Comparison of ENCODE assay signal across 8 mouse cellular contexts in genomic region chr11:105457041-105457440, GRCm38 (mm10). TPM values are rescaled to one million over a fixed set of nuclear protein-coding genes. Genes with fewer than 3 reads are reported as not detected.
DNase-seq lines count a peak whose midpoint lies in the region; ATAC-seq and TF ChIP-seq lines count a peak whose summit lies in the region.

No protein-coding gene starts in this region.

- no peaks in the 10 kb centered on the region for H3K36me3 ChIP-seq in stomach, embryonic 14.5 days (ENCODE audit: control insufficient read depth, insufficient read depth, low read length)
- no peaks in the 10 kb centered on the region for H3K36me3 ChIP-seq in stomach, postnatal 0 days (ENCODE audit: control insufficient read depth, insufficient read depth, low read length)
- no peaks in the 10 kb centered on the region for H3K36me3 ChIP-seq in limb, embryonic 15.5 days

- peaks cover 3% of the 10 kb centered on the region; the same call in 1 of the 2 replicates for H3K4me1 ChIP-seq in cerebellum, adult 2 months (ENCODE audit: control insufficient read depth, insufficient read depth, low read length)
- H3K4me1 ChIP-seq in stomach, embryonic 14.5 days (ENCODE audit: control insufficient read depth, insufficient read depth, low read length), result no peaks in the 10 kb centered on the region
- H3K4me1 ChIP-seq in stomach, postnatal 0 days (replicated peaks; ENCODE audit: control insufficient read depth, insufficient read depth), result no peaks in the 10 kb centered on the region
- H3K4me1 ChIP-seq in limb, embryonic 15.5 days, result peaks cover 8% of the 10 kb centered on the region

- no peak for TF ChIP-seq EP300 in stomach, postnatal 0 days (optimal IDR thresholded peaks at IDR 0.05)

- intact Hi-C loops in left cerebral cortex, postnatal 14 days (cut with DNase I), result loop anchor here (5.0 kb wide), 1 partner anchor 135 kb away; no protein-coding TSS in a partner anchor

- H3K9me3 ChIP-seq in stomach, embryonic 14.5 days (ENCODE audit: control insufficient read depth, low read depth, low read length), result no peaks in the 10 kb centered on the region
- H3K9me3 ChIP-seq in stomach, postnatal 0 days (ENCODE audit: control insufficient read depth, low read length), result no peaks in the 10 kb centered on the region
- H3K9me3 ChIP-seq in limb, embryonic 15.5 days, result no peaks in the 10 kb centered on the region

- no peak for TF ChIP-seq POLR2A in cerebellum, adult 2 months (IDR thresholded peaks at IDR 0.05; ENCODE audit: borderline replicate concordance, insufficient read depth, low read length)

- no peak for ATAC-seq in stomach, embryonic 14.5 days (ENCODE audit: insufficient number of reproducible peaks, insufficient read depth, low FRiP score, low read depth)
- ATAC-seq in stomach, postnatal 0 days (ENCODE audit: low FRiP score, low TSS enrichment), result no peak
- ATAC-seq in limb, embryonic 15.5 days (ENCODE audit: insufficient number of reproducible peaks, low FRiP score, low TSS enrichment, low read depth), result no peak
- no peak for ATAC-seq in inflammation-experienced regulatory T-cells, adult 6 months

- peak overlapping the region; percentile 83 for H3K4me2 ChIP-seq in stomach, embryonic 14.5 days (replicated peaks; ENCODE audit: low read depth, low read length)
- H3K4me2 ChIP-seq in stomach, postnatal 0 days (replicated peaks; ENCODE audit: low read depth), result no peak overlapping the region
- H3K4me2 ChIP-seq in limb, embryonic 15.5 days, result peak overlapping the region; percentile 88

- H3K4me3 ChIP-seq in cerebellum, adult 2 months (replicated peaks; ENCODE audit: insufficient read depth, low read depth, low read length), result peak overlapping the region; percentile 21
- H3K4me3 ChIP-seq in stomach, embryonic 14.5 days (ENCODE audit: low read depth, low read length), result peak overlapping the region; percentile 41
- no peak overlapping the region for H3K4me3 ChIP-seq in stomach, postnatal 0 days (ENCODE audit: low read depth, low read length)
- peak overlapping the region; percentile 48; the same call in 1 of the 2 replicates for H3K4me3 ChIP-seq in limb, embryonic 15.5 days

- no peak overlapping the region for H3K9ac ChIP-seq in stomach, embryonic 14.5 days (replicated peaks; ENCODE audit: low read depth, low read length)
- no peak overlapping the region for H3K9ac ChIP-seq in stomach, postnatal 0 days (ENCODE audit: low read length)
- no peak overlapping the region for H3K9ac ChIP-seq in limb, embryonic 15.5 days

- H3K27ac ChIP-seq in cerebellum, adult 2 months (ENCODE audit: insufficient read depth, low read length), result no peak overlapping the region
- H3K27ac ChIP-seq in stomach, embryonic 14.5 days (ENCODE audit: low read length), result no peak overlapping the region
- H3K27ac ChIP-seq in stomach, postnatal 0 days (replicated peaks), result no peak overlapping the region
- no peak overlapping the region for H3K27ac ChIP-seq in limb, embryonic 15.5 days

- H3K27me3 ChIP-seq in cerebellum, adult 2 months (ENCODE audit: control insufficient read depth, insufficient read depth, low read length), result no peaks in the 10 kb centered on the region
- no peaks in the 10 kb centered on the region for H3K27me3 ChIP-seq in stomach, embryonic 14.5 days (ENCODE audit: control insufficient read depth, insufficient read depth, low read length)
- no peaks in the 10 kb centered on the region for H3K27me3 ChIP-seq in stomach, postnatal 0 days (ENCODE audit: control insufficient read depth, insufficient read depth, low read length)
- 0 out of 2 replicates have a peak, but pooled peaks cover 4% of the 10 kb centered on the region for H3K27me3 ChIP-seq in limb, embryonic 15.5 days

- DNase-seq in cerebellum, adult 2 months, result no peak
- no peak for DNase-seq in cerebellum, adult 18-20 months
- DNase-seq in stomach, postnatal 0 days (ENCODE audit: low spot score), result no peak
- peak; percentile 17 for DNase-seq in testis, postnatal 10 days (ENCODE audit: low spot score)
- no peak for DNase-seq in left cerebral cortex, postnatal 14 days (ENCODE audit: low spot score in 2 of 2)

- TF ChIP-seq CTCF in cerebellum, adult 2 months (IDR thresholded peaks at IDR 0.05; ENCODE audit: borderline replicate concordance, insufficient read depth, low read depth, low read length), result no peak
- TF ChIP-seq CTCF in stomach, postnatal 0 days (IDR thresholded peaks at IDR 0.05; ENCODE audit: low read depth), result no peak

- 29% methylated on average over 7 of the region's 7 CpGs for WGBS in cerebellum, adult 2 months
- 57% methylated on average over 7 of the region's 7 CpGs for WGBS in stomach, embryonic 14.5 days
- 53% methylated on average over 7 of the region's 7 CpGs for WGBS in stomach, postnatal 0 days
- 59% methylated on average over 7 of the region's 7 CpGs for WGBS in limb, embryonic 15.5 days

RNA-seq across cellular contexts. Expression of gene March10, which starts 0.5 kb away (rescaled TPM):
- polyA plus RNA-seq in cerebellum, adult 2 months (2012; rRNA removed), result 0.39 and 0.52 TPM in 2 replicates
- not detected in 2 replicates for polyA plus RNA-seq in stomach, embryonic 14.5 days (2014; fragmentation: Nextera tagmentation; extraction: Ambion mirVana)
- not detected in 2 replicates for polyA plus RNA-seq in stomach, postnatal 0 days (2015; fragmentation: Nextera tagmentation; extraction: Ambion mirVana)
- not detected in 2 replicates for polyA plus RNA-seq in limb, embryonic 15.5 days (2015; fragmentation: Nextera tagmentation; extraction: Ambion mirVana)
- not detected for polyA plus RNA-seq in inflammation-experienced regulatory T-cells, adult 6 months (2017; shearing (Covaris generic))
- total RNA-seq in left cerebral cortex, postnatal 14 days (2021), result 1 to 10 TPM; 1.4 to 1.6 TPM
